Mouse (Mus musculus): ENCODE results near the gene Gins2.

Gins2 gene

DNA sequence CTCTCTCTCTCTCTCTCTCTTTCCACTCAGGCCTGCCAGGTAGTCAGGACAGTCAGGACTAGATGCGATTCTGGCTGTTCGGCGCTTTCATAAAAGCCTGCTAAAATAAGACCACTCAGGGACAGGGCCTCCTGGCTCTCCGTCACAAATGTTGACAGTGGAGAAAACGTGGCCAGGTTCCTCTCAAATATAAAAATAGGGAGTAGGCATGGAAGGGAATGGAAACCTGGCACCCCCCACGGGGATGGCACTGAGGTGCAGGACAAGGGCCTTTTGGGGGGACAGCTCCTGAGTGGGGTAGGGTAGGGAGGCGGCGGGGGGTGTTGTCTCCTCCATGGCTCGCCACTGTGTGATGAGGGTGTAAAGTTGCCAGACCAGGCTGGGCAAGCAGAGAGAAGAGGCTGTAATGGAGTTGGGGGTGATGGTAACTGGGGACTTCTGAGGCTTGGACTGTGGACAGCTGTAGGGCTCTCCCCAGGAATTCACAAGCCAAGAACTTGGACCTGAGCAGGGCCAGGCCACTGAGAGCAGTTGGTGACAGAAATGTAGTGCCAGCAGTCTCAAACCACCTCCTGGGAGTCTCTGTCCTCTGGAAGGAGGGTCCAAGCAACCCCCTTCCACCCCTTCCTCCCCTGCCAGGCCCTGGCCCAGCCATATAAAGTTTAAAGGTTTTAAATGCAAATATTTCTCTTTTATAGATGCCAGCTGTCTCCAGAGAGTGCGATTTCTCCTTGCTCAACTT, 57.2 kb downstream of the Gins2 start:
- in situ Hi-C loops (cut with MboI, MseI), result no loop called here

DNA sequence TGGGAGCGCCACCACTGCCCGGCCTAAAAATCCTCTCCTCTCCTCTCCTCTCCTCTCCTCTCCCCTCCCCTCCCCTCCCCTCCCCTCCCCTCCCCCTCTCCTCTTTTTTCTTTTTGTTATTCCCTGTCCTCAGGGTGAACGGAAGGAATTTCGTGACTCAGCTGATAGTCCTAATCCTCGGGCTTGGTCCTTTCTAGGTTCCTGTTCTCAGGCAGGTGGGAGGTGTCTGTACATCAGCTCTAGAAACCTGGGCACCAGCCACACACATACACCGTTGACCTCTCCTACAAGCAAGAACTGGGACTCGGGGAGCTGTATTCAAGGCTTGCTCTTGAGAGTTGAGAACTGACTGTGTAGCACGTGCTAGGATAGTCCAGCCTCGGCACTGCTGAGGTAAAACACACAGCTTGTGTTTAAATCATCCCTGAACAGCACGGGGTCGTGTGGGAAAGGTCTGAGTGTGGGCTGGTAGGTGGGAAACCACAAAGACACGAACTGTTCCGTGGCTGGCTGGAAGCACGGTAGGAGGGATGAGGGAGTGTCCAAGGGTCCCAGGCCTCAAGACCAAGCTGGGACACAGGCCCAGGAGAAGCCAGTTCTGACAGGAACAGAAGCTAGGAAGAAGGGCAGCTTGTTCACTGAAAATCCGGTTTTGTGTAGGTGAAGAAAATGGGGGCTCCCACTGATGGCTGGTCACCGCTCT, 58.0 kb downstream of the Gins2 start:
- in situ Hi-C loops (cut with MboI, MseI), result no loop called here

DNA sequence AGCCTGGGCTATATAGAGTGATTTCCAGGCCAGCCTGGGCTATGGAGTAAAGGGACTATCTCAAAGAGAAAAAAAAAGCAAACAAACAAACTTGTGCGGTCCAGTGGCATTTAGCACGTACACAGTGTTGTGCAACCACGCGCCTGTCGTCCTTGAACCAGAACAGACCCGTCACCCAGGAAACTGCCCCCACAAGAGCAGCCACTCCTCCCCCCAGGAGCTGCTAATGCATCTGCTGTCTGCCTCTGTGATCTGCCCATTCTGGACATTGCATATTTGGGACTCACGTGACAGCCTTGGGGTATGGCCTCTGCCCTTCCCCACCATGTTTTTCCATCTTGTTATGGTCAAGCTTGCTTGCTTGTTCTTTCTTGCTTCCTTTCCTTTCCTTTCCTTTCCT, 59.9 kb downstream of the Gins2 start:
- in situ Hi-C loops (cut with MboI, MseI), result no loop called here
